Mouse (Mus musculus) brown adipose tissue, adult 24 weeks (tissue): ENCODE measurements at regions not wholly inside any gene's neighbourhood (a gene's known extent, or its start where the extent isn't known, plus 50 kb on each side); places are given as distances from the start of the nearest gene placed in this dataset.

Source experiments
- H3K27ac ChIP-seq: fragments of 200-500 bp; replicated peaks from 2 replicates; pipeline ENCODE4 v1.5.1; 2012; ENCODE audit warnings: low read depth, mild to moderate bottlenecking, low read length
- H3K4me1 ChIP-seq: fragments of 200-500 bp; 2 replicates; pipeline ENCODE4 v1.6.1; 2012; ENCODE audit warnings: low read length, mixed read lengths; ENCODE audit not compliant: control insufficient read depth, insufficient read depth, insufficient read length
- H3K4me3 ChIP-seq: fragments of 200-500 bp; 2 replicates; pipeline ENCODE4 v1.5.1; 2012; ENCODE audit warnings: low read depth, mild to moderate bottlenecking, low read length, moderate library complexity; ENCODE audit not compliant: insufficient read depth

DNA sequence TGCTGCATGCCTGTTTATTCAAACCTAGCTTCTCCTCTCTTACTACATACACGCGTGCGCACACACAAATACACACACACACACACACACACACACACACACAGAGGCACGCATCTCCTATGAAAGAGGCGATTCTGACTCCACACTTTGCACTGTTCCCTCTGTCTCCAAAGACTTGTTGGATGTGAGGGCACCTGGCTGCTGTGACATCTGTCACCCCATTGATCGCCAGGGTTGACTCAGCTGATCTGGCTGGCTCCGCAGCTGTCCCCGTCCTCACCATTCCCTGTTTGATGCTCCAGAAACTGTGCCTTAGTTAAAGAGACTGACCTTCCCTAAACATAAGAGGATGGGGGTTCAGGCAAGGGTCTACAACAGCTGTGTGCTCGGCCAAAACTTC, 137.6 kb upstream of the Cmc1 start:
- no peak overlapping the region for H3K27ac ChIP-seq
- H3K4me1 ChIP-seq = no peaks in the 10 kb centered on the region
- no peak overlapping the region for H3K4me3 ChIP-seq

DNA sequence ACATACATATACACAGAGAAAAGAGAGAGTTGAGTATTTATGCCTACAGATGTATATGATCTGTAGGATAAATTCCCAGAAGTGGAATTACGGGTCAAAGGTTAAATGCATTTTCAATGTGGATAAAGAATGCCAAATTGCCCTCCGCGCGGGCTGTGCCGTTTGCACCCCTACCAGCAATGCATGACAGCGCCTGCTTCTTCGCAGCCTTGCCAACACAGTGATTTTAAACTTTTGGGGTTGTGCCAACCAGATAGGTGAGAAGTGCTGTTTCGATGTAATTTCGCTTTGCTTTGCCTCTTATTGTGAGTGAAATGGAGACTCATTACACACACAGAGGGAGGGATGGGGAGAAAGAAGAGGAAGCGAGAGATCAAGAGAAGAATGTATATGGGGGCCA, 142.9 kb upstream of the Cmc1 start:
- H3K4me3 ChIP-seq = no peak overlapping the region
- H3K4me1 ChIP-seq = no peaks in the 10 kb centered on the region
- no peak overlapping the region for H3K27ac ChIP-seq

DNA sequence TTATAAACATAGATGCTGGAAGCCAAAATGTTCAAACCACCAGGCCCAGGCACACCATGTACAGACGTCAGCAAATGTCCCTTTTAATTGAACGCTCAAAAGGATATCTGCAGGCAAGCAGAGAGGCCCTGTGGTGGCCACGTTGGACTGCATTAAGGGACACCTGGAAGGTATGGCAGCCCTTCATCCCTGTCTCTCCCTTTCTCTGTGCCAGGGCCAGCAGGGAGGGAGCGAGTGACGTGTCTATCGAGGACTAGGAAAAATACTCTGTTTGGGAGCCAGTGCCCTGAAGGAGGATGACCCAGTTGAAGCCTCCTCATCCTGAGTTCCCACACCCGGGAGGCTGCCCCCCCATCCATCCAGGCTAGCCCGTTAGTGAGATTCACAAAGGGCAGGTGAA, 144.0 kb upstream of the Cmc1 start:
- no peak overlapping the region for H3K27ac ChIP-seq
- no peak overlapping the region for H3K4me3 ChIP-seq
- no peaks in the 10 kb centered on the region for H3K4me1 ChIP-seq

DNA sequence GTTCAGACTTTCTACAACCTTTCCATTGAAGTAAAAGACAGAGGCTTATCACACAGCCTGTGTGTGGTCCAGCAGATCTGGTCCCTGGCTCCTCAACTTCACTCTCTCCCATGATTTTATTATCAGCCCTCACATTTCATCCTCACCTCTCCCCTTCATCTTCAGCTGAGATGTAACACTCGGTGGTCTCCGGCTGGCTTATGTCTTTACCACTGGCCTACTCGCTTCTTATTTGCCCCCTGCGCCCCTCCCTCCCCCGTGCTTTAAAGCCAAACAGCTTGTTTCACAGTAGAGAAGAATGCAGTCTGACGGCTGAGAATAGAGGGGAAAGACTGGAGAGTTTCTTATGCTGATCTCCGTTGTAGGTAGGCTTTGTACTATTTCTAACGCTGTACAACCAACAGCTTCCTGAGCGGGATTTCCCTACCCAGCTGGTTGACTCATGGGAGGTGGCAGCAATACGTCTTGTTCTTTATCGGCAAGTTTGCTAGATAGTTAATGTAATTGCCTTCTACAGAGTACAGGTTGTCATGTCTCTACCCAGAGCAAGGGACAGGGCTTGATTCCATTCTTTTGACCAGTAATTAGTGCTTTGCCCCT, 152.9 kb upstream of the Cmc1 start:
- Histone ChIP-seq H3K4me3 (no peak overlapping the region), H3K4me1 (no peaks in the 10 kb centered on the region), H3K27ac (no peak overlapping the region)

DNA sequence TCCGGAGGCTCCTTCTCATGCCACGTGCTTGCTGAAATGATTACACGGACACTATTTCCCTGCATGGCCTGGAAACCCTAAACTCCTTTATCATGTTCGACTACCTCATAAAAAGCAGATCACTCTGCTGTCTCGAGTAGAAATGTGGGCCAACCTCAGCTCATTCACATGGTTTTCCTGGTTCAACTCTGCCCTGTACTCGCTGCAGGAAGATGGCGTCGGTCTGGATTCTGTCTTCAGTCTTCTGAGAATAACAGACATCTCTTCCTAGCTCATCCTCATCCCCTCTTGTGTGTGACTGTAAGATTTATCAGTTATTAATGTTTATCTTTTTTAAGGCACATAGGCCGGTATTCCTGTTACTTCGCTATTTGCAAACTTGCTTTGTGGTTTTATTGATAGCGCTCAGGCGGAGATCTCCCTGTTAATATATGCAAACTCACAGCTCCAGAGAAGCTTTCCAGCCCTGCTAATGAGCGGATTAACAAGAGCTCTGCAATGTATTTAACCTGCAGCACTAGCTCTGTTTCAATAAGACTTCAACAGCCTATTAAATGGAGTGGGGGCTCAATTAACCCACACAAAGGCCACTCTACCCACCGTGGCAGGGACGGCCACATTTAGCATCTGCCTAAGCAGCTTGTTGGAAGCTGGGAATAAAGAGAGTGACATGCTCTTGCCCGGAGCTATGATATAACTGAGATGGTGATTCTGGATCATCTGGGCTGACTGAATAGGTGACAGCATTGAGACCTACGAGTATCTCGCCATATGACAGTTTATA, 159.5 kb upstream of the Eomes start:
- Histone ChIP-seq H3K27ac (no peak overlapping the region), H3K4me1 (no peaks in the 10 kb centered on the region), H3K4me3 (no peak overlapping the region)

DNA sequence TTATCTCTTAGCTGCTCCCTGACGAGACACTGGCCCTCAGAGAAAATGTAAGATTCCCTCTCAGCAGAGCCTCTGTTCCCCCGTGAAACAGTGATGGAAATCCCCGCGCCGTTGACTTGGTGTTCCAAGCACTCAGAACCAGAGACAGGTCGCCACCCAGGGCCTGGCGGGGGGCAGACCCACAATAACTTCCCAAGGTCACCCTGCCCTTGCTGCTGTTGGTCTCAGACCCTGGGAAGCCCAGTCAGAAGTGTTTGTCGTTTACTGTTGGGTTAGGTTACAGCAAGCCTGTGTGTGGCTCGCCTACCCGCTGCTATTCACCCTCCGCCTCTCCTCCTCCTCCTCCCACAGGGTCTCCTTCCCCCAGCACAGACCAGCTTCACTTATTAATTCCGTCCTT, 154.2 kb upstream of the Eomes start:
- Histone ChIP-seq H3K4me1 (no peaks in the 10 kb centered on the region), H3K4me3 (no peak overlapping the region), H3K27ac (no peak overlapping the region)

DNA sequence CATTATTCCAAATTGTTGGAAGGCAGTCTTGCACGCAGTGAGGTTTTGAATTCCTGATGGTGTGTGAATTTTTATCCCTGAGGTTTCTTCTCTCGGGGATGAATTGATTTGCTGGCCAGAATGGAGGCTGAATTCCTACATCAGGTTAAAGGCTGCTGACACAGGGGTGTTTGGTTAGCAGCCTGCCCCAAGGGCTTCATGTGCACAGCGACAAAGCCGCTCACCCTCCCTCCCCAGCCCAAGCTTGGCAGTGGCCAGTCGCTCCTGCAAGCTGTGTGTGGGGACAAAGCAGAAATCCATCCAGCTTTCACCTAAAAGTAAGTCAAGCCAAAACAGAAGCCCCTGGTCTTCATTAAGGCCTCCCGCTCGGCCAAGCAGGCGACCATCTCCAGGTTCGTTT, 151.4 kb upstream of the Eomes start:
- H3K4me1 ChIP-seq = no peaks in the 10 kb centered on the region
- no peak overlapping the region for H3K4me3 ChIP-seq
- no peak overlapping the region for H3K27ac ChIP-seq

DNA sequence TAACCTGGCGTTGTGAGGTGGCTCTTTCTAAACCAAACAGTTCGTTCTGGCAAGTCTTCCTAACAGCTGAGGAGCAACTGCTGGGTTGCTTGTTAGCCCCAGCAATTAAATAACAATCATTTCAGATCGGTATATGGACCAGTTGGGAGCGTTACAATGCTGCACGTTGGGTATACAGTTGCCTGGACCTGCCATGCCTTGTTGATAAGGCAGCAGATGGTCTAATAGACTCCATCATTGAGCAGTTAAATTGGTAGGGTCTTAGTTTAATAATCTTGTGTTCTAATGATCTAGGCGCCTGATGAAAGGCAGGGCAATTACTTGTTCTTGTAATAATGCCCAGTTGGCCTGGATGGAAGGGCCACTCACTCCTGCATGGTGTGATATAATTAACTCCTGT, 150.1 kb upstream of the Eomes start:
- Histone ChIP-seq H3K4me1 (no peaks in the 10 kb centered on the region), H3K27ac (no peak overlapping the region), H3K4me3 (no peak overlapping the region)

DNA sequence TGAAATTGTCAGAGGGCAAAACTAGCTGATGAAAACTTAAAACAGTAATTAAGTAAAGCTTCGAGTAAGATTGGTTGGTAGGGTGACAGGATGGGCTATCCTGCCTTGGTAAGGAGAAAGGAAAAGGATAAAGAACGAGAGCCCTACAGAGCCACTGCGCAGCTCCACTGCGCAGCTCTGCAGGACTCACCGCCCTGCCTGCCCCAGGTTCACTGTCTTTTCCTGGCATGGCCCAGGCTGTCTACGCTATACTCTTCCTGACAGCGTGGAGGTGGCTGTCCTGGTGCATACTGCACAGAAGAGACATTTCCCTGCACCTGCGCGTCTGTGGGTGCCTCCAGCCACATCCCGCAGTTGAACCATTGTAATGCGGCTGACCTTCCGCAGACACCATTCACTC, 136.6 kb upstream of the Eomes start:
- Histone ChIP-seq H3K27ac (no peak overlapping the region), H3K4me1 (no peaks in the 10 kb centered on the region), H3K4me3 (no peak overlapping the region)

DNA sequence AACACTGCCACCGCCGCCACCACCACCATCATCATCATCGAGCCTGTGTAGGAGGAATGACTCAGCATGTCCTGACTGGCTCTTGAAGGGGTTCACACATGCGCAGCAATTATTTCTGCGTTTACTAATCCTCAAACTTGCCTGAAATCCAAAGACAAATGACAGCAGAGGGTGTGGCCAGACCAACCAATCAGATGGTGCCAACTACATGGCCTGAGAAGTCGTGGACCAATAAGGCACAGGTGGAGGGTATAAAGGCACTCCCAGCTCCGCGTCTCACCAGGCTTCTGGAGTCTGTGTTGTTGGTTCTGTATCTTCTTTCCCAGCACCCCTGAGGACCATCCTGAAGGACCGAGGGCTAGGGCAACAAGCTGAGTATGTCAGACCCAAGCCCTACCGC, 123.1 kb upstream of the Eomes start:
- Histone ChIP-seq H3K27ac (no peak overlapping the region), H3K4me1 (no peaks in the 10 kb centered on the region), H3K4me3 (no peak overlapping the region)

DNA sequence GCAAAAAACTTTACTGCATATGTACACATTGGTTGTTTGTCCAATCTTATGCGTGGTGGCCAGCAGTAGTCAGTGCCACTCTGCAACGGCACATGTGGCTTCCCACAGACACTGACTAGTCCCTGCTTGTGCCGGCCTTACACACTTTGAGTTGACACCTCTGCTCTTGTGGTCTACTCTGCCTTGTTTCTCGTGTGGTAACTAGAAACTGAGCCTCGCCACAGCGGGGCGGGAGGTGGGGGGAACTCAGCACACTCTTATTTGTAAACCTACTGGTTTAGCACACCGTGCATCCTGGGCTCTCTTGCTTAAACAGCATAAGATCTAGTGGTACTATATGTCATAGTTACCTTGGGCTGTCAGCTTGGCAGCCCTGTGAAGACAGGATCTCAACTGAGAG, 120.6 kb upstream of the Eomes start:
- Histone ChIP-seq H3K27ac (no peak overlapping the region), H3K4me3 (no peak overlapping the region), H3K4me1 (no peaks in the 10 kb centered on the region)

DNA sequence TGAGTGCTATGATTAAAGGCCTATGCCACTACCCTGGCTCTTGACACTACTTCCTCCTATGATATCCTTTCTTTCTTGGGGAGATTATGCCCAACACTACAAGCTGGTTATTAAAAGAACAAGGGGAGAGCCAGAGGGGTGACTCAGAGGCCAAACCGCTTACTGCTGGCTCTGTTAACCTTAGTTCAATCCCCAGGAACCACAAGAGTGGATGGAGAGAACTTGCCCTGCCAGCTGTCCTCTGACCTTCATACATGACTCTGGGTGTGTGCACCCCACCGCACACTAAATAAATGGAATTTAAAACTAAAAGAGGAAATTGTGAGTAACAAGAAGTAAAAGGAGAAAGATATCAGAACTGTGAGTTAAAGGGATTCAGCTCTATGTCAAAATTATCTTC, 114.1 kb upstream of the Eomes start:
- no peak overlapping the region for H3K4me3 ChIP-seq
- no peak overlapping the region for H3K27ac ChIP-seq
- H3K4me1 ChIP-seq = no peaks in the 10 kb centered on the region

DNA sequence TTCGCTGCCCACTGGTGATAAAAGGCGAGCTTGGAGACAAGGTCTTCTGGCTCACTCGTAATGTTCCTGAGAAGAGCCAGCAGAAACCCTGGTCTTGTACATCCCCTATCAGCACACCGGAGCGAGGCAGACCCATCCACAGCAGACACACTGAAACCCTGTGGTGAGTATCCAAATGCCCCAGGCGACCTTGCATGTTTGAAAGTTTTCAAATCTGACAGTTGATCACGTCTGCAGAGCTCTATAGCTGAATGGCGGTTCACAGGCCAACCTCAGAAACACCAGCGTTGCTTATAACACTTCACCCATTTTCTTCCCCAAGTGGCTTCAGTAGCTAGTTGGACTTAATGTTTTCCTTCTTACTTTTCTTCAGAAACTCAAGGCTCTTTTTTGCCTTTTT, 112.6 kb upstream of the Eomes start:
- no peaks in the 10 kb centered on the region for H3K4me1 ChIP-seq
- H3K27ac ChIP-seq = no peak overlapping the region
- H3K4me3 ChIP-seq = no peak overlapping the region

DNA sequence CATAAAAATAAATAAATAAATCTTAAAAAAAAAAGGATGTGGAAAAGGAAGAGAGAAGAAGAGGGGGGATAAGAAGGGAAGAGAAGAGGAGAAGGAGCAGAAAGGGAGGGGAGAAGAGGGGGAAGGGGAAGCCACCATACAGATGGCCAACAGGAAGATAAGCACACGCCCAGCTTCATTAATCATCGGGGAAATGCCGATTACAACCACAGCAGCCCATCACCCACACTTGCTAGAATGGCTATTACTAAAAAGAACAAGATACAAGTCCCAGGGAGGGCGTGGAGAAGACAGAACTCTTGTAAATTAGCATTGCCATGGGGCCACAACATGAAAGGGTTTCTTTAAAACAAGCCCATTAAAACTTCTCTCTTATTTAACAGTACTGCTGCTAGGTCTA, 110.7 kb upstream of the Eomes start:
- H3K4me1 ChIP-seq = no peaks in the 10 kb centered on the region

DNA sequence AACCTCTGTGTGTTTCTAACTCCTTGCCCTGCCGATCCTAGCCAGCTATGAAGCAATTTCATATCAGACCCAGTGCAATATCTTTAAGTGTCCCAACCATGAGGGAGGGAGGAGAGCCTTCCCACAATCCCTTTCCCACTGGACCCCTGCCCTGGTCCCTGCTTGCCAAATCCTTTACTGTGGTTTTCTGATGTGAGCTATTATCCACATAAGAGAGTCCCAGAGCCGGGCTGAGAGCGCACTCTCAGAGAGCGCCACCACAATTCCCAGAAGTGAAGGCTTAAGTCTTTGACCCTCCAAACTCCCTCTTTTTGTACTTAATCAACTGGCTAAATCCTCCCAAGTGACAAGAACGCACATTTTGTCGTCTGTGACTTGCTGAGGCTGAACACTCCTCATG, 107.4 kb upstream of the Eomes start:
- Histone ChIP-seq H3K27ac (no peak overlapping the region), H3K4me1 (no peaks in the 10 kb centered on the region)

More for the DNA sequence above, 110.7 kb upstream of the Eomes start:
- Histone ChIP-seq H3K27ac (no peak overlapping the region), H3K4me3 (no peak overlapping the region)

DNA sequence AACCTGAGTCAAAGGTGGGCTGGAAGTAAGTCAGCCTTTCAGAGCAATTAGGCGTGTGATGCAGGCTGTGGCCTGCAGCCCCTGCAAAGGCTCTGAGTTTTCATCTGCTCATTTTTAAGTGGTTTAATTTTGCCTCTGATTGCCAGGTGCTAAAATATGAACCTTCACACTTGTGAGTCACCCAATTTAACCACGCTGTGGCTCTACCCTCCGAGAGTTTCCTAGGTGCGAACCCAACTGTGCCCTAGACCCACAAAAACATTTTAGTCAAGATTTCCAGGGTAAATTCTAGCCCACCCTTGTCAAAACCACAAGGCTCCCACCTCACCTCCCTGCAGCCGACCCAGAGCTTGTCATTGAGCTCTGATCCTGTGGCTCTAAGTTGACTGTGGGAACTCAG, 103.3 kb upstream of the Eomes start:
- Histone ChIP-seq H3K4me1 (no peaks in the 10 kb centered on the region), H3K4me3 (no peak overlapping the region), H3K27ac (no peak overlapping the region)

More for the DNA sequence above, 107.4 kb upstream of the Eomes start:
- no peak overlapping the region for H3K4me3 ChIP-seq
